Mouse (Mus musculus): ENCODE results near the gene Gatad2b.
"Not testable (repeated sequence)": the region's sequence is repeated elsewhere in the genome, so short reads cannot be mapped to it uniquely, and the experiment has no call there.

- not testable (repeated sequence) for TF ChIP-seq CTCF, EP300 (IDR thresholded peaks at IDR 0.05; ENCODE audit: low read depth)
Measured at GRCm38 (mm10) chr3:90342853-90343252, 49.9 kb downstream of the Gatad2b start.

Data from heart, postnatal 0 days (tissue).